Mouse (Mus musculus): Measurements from ENCODE around the gene Zbtb20.
A peak's percentile ranks its signal among the peaks of the same experiment; 100 is the strongest.

Gene Zbtb20

GRCm38 (mm10) chr16:43482738-43483137 is 607.1 kb downstream of the Zbtb20 start:
- no peak for DNase-seq (ENCODE audit: low read depth, low spot score)

GRCm38 (mm10) chr16:43484400-43484799 is 608.7 kb downstream of the Zbtb20 start:
- DNase-seq (ENCODE audit: low read depth, low spot score) = no peak

- no peak for DNase-seq (ENCODE audit: low read depth, low spot score)
Measured at GRCm38 (mm10) chr16:43489362-43489761, 613.7 kb downstream of the Zbtb20 start.

GRCm38 (mm10) chr16:43489984-43490383 is 614.3 kb downstream of the Zbtb20 start:
- DNase-seq (ENCODE audit: low read depth, low spot score) = no peak

GRCm38 (mm10) chr16:43492863-43493262 is 617.2 kb downstream of the Zbtb20 start:
- DNase-seq (ENCODE audit: low read depth, low spot score) = no peak

GRCm38 (mm10) chr16:43493596-43494385 is 618.1 kb downstream of the Zbtb20 start:
- no peak for DNase-seq (ENCODE audit: low read depth, low spot score)

GRCm38 (mm10) chr16:43495175-43495818 is 619.6 kb downstream of the Zbtb20 start:
- DNase-seq (ENCODE audit: low read depth, low spot score) = no peak

GRCm38 (mm10) chr16:43497093-43497492 is 621.4 kb downstream of the Zbtb20 start:
- DNase-seq (ENCODE audit: low read depth, low spot score) = no peak

GRCm38 (mm10) chr16:43500132-43500853 is 624.6 kb downstream of the Zbtb20 start:
- no peak for DNase-seq (ENCODE audit: low read depth, low spot score)

- no peak for DNase-seq (ENCODE audit: low read depth, low spot score)
Measured at GRCm38 (mm10) chr16:43501284-43501683, 625.6 kb downstream of the Zbtb20 start.

GRCm38 (mm10) chr16:43502339-43503009 is 626.8 kb downstream of the Zbtb20 start:
- DNase-seq (ENCODE audit: low read depth, low spot score) = no peak

- peak; percentile 87 for DNase-seq (ENCODE audit: low read depth, low spot score)
Measured at GRCm38 (mm10) chr16:43503010-43503635, 627.4 kb downstream of the Zbtb20 start.

- DNase-seq (ENCODE audit: low read depth, low spot score) = no peak
Measured at GRCm38 (mm10) chr16:43503636-43504010, 627.9 kb downstream of the Zbtb20 start.

GRCm38 (mm10) chr16:43504151-43504550 is 628.5 kb downstream of the Zbtb20 start:
- DNase-seq (ENCODE audit: low read depth, low spot score) = peak; percentile 76

- DNase-seq (ENCODE audit: low read depth, low spot score) = no peak
Measured at GRCm38 (mm10) chr16:43504556-43504955, 628.9 kb downstream of the Zbtb20 start.

GRCm38 (mm10) chr16:43505314-43505950 is 629.8 kb downstream of the Zbtb20 start:
- DNase-seq (ENCODE audit: low read depth, low spot score) = no peak

- DNase-seq (ENCODE audit: low read depth, low spot score) = no peak
Measured at GRCm38 (mm10) chr16:43506189-43506751, 630.6 kb downstream of the Zbtb20 start.

- DNase-seq (ENCODE audit: low read depth, low spot score) = no peak
Measured at GRCm38 (mm10) chr16:43506771-43507405, 631.2 kb downstream of the Zbtb20 start.

GRCm38 (mm10) chr16:43508166-43508998 is 632.7 kb downstream of the Zbtb20 start:
- no peak for DNase-seq (ENCODE audit: low read depth, low spot score)
